Mouse (Mus musculus) layer of hippocampus, adult 11-12 months (tissue): ENCODE data around the gene Olfr535.
"Not testable (repeated sequence)": the region's sequence is repeated elsewhere in the genome, so short reads cannot be mapped to it uniquely, and the experiment has no call there.

Experiments used
- DNase-seq: peaks from one replicate; pipeline ENCODE4 v3.0.0; 2022; ENCODE audit warnings: low spot score

Olfr535 gene

GRCm38 (mm10) chr7:140483916-140484315 lies at the start of gene Olfr535:
Olfr535 (plus strand) TSS chr7:140484216.
- no peak for DNase-seq

- no peak for DNase-seq
These were observed 40.9 kb upstream of the Olfr535 start for GRCm38 (mm10) chr7:140443141-140443540.

- not testable (repeated sequence) for DNase-seq
These were observed 20.9 kb upstream of the Olfr535 start, which contains the start of gene Olfr533 for GRCm38 (mm10) chr7:140463070-140463469. Olfr533 (plus strand) TSS chr7:140463370.

- no peak for DNase-seq
These were observed 6.1 kb upstream of the Olfr535 start for GRCm38 (mm10) chr7:140477886-140478285.

GRCm38 (mm10) chr7:140478733-140479132 lies 5.3 kb upstream of the Olfr535 start:
- peak; percentile 78 for DNase-seq

GRCm38 (mm10) chr7:140488981-140489380 lies 5.0 kb downstream of the Olfr535 start:
- DNase-seq: peak; percentile 10

- DNase-seq: no peak
These were observed 10.2 kb downstream of the Olfr535 start for GRCm38 (mm10) chr7:140494231-140494630.

GRCm38 (mm10) chr7:140494702-140495101 lies 10.7 kb downstream of the Olfr535 start:
- DNase-seq: no peak

GRCm38 (mm10) chr7:140507346-140508021 lies 23.5 kb downstream of the Olfr535 start, which contains the start of gene Olfr536:
Olfr536 (minus strand) TSS chr7:140507396.
- DNase-seq: peak; percentile 45

GRCm38 (mm10) chr7:140539746-140540145 lies 55.7 kb downstream of the Olfr535 start:
- no peak for DNase-seq
